Mouse (Mus musculus) spleen, adult 2 months (tissue): Measurements from ENCODE around the gene Mocs1. TPM values are rescaled to one million over a fixed set of nuclear protein-coding genes. Genes with fewer than 3 reads are reported as not detected.
"Not testable (repeated sequence)": the region's sequence is repeated elsewhere in the genome, so short reads cannot be mapped to it uniquely, and the experiment has no call there.

Experiments used
- DNase-seq, 2 experiments: peaks; one replicate each; pipeline versions ENCODE4 v3.0.0 to v3.0.0-alpha.2; 2012 to 2021; ENCODE audit warnings: low spot score in 2 of 2, low read depth in 1 of 2
- H3K27ac ChIP-seq: fragments of 200-500 bp; 2 replicates; pipeline ENCODE4 v1.5.1; 2012; ENCODE audit warnings: low read length, inconsistent platforms; ENCODE audit not compliant: insufficient read depth
- H3K27me3 ChIP-seq: fragments of 200-500 bp; 2 replicates; pipeline ENCODE4 v1.6.1; 2012; ENCODE audit warnings: mild to moderate bottlenecking, moderate library complexity, low read length, inconsistent platforms; ENCODE audit not compliant: control insufficient read depth, insufficient read depth
- H3K36me3 ChIP-seq: fragments of 200-500 bp; 2 replicates; pipeline ENCODE4 v1.6.1; 2012; ENCODE audit warnings: mild to moderate bottlenecking, low read length, inconsistent platforms; ENCODE audit not compliant: control insufficient read depth, insufficient read depth
- H3K4me1 ChIP-seq: fragments of 200-500 bp; 2 replicates; pipeline ENCODE4 v1.6.1; 2011; ENCODE audit warnings: inconsistent platforms; ENCODE audit not compliant: control insufficient read depth, insufficient read depth, insufficient read length
- H3K4me3 ChIP-seq: fragments of 200-500 bp; 2 replicates; pipeline ENCODE4 v1.5.1; 2011; ENCODE audit warnings: mild to moderate bottlenecking, inconsistent platforms; ENCODE audit not compliant: insufficient read depth, insufficient read length; ENCODE audit errors: extremely low read depth
- CTCF ChIP-seq: fragments of 200-500 bp; IDR thresholded peaks from 2 replicates; pipeline ENCODE4 v1.5.1; 2011; ENCODE audit warnings: mild to moderate bottlenecking, inconsistent platforms; ENCODE audit not compliant: insufficient read depth, insufficient read length, insufficient replicate concordance; ENCODE audit errors: extremely low read depth
- POLR2A ChIP-seq: fragments of 200-500 bp; IDR thresholded peaks from 2 replicates; pipeline ENCODE4 v1.6.1; 2011; ENCODE audit warnings: low read depth, low read length, inconsistent platforms
- WGBS: fragments of 180-500 bp; shearing (Covaris S2); methylation state at CpG from one replicate; pipeline ENCODE4 v1.1.7; 2018; 5-methylcytosine and 5-hydroxymethylcytosine counted together
- polyA plus RNA-seq: library from polyadenylated mRNA; depleted of rRNA; stranded (reverse); fragments of >200 nt; gene quantifications from 2 replicates; pipeline ENCODE4 v1.2.3, GENCODE M21; 2012

Mocs1 gene
- polyA plus RNA-seq, 1 experiment = 21.9 TPM

DNA sequence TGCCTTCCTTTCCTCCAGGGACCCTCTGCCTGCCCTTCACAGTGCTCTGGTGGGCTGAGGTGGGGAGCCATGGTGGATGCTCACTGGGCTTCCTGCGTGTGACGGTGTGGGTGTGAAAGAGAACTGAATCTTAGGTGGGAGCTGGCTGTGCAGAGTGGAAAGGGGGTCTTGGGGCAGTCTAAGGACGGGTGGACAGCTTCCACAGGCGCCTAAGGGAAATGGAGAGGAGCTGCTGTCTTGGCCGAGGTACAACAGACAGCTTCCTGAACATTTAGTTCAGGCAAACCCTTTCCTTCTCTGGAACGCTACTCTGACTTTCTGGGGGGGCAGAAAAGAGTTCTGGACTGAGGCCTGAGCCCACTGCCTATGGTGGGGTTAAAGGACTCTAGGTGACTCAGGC lies 2.0 kb downstream of the Mocs1 start:
- no peaks in the 10 kb centered on the region for H3K27me3 ChIP-seq
- TF ChIP-seq POLR2A (no peak), CTCF (no peak)
- H3K36me3 ChIP-seq = peaks cover 9% of the 10 kb centered on the region; the same call in 1 of the 2 replicates
- H3K4me1 ChIP-seq = peaks cover 8% of the 10 kb centered on the region; the same call in 1 of the 2 replicates
- DNase-seq = no peak
- H3K4me3 ChIP-seq = no peak overlapping the region; the same call in 1 of the 2 replicates
- 78% methylated on average over 6 of the region's 6 CpGs for WGBS
- no peak overlapping the region for H3K27ac ChIP-seq

DNA sequence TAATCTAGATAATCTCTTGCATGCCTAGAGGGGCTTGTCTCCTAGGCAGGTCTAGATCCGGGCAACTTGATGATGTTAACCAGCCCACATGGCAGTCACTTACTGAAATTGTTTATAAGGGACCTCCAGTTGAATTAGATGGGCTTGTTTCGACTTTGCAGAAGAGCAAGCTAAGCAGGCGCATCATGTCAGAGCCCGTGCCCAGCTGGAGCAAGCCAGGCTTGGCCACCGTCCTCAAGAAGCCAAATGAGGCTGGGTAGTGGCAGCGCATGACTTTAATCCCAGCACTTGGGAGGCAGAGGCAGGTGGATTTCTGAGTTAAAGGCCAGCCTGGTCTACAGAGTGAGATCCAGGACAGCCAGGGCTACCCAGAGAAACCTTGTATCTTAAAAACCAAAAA lies 3.0 kb downstream of the Mocs1 start:
- H3K4me3 ChIP-seq = no peak overlapping the region
- H3K4me1 ChIP-seq = peaks cover 8% of the 10 kb centered on the region; the same call in 1 of the 2 replicates
- H3K27ac ChIP-seq = no peak overlapping the region
- no peak for TF ChIP-seq POLR2A
- no peak for TF ChIP-seq CTCF
- WGBS = 93% methylated on average over 6 of the region's 6 CpGs
- no peak for DNase-seq
- H3K27me3 ChIP-seq = no peaks in the 10 kb centered on the region
- peaks cover 16% of the 10 kb centered on the region for H3K36me3 ChIP-seq

DNA sequence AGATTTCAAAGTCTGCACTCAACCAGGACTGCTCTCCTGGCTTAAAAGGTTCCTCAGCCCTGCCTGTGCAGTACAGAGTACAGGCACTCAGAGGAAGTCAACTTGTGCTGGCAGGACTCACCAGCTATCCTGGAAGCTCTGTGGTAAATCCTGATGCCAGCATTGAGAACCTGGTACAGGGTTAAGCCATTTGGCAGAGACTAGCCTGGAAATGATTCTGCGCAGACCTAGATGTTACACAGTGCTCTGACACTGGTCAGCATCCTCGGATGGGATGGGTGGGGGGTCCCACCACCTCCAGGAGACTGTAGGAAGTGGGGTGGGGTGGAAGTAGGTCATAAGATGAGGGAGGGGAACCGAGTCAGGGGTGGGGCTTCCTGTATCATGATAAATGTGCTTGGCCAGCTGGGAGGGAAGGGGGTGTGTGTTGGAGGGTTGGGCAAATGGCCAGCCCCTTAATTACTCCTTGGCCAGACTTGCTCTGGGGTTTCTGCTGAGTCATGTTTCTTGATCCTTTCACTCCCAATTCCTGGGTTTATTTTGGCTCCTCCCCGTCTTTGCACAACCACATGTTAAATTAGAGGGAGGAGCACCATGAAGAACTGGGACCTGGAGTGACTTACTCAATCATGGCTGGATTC lies 4.0 kb downstream of the Mocs1 start:
- TF ChIP-seq POLR2A = no peak
- Histone ChIP-seq H3K4me1 (peaks cover 8% of the 10 kb centered on the region; the same call in 1 of the 2 replicates), H3K27ac (no peak overlapping the region), H3K4me3 (no peak overlapping the region), H3K36me3 (peaks cover 18% of the 10 kb centered on the region), H3K27me3 (no peaks in the 10 kb centered on the region)
- 57% methylated on average over 4 of the region's 4 CpGs for WGBS
- no peak for DNase-seq

DNA sequence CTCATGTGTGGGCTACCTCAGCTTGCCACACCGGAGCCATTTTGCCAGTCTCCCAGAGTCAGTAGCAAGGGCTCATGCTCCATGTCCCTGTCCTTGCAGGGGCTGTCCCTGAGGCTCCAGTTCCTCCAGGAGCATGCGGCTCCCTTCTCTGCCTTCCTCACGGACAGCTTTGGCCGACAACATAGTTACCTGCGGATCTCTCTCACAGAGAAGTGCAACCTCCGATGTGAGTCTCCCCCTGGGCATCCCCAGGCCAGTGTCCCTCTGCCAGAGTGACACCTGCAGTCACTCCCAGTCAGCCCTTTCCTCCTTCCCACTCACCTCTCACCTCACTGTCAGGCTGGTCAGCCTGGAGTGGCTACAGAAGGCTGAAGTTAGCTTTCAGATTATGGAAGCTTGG lies 4.9 kb downstream of the Mocs1 start:
- DNase-seq = no peak
- Histone ChIP-seq H3K4me1 (peaks cover 8% of the 10 kb centered on the region; the same call in 1 of the 2 replicates), H3K27ac (no peak overlapping the region), H3K27me3 (no peaks in the 10 kb centered on the region), H3K36me3 (peaks cover 18% of the 10 kb centered on the region), H3K4me3 (no peak overlapping the region)
- 99% methylated on average over 6 of the region's 6 CpGs for WGBS
- no peak for TF ChIP-seq POLR2A
- no peak for TF ChIP-seq CTCF

DNA sequence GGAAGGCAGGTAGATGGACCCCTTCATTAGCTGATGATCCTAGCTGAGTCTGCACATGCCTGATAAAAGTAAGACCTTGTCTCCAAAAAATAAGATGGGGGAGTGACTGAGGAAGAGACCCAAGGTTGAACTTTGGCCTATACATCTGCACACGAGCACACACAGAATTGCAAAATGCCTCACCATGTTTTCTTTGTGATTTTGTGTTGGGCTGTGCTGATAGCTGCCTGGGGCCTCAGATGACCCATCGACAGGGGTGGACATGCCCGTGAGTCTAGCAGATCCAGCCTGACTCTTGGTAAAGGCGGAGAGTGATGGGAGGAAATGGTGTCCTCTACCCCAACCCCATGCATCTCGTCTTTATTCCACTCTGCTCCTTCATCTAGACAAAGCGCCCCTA lies 6.1 kb downstream of the Mocs1 start:
- TF ChIP-seq CTCF (no peak), POLR2A (no peak)
- Histone ChIP-seq H3K27me3 (no peaks in the 10 kb centered on the region), H3K4me3 (no peak overlapping the region), H3K36me3 (peaks cover 25% of the 10 kb centered on the region), H3K4me1 (peaks cover 4% of the 10 kb centered on the region; the same call in 1 of the 2 replicates), H3K27ac (no peak overlapping the region)
- DNase-seq = no peak
- WGBS = 92% methylated on average over 6 of the region's 6 CpGs

DNA sequence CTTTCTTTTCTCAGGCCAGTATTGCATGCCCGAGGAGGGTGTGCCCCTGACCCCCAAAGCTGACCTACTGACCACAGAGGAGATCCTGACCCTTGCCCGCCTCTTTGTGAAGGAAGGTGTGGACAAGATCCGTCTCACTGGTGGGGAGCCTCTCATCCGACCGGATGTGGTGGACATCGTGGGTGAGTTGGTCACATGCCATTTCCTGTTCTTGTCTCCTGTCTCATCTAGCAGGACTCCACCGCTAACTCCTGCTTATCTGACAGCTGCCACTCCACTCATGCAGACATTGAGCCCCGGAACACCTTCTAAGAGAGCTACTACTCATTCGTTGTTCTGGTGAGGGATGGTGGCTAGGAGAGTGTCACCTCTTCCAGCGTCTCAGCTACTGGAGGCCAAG lies 6.9 kb downstream of the Mocs1 start:
- no peak for TF ChIP-seq CTCF
- TF ChIP-seq POLR2A = no peak
- Histone ChIP-seq H3K4me1 (peaks cover under 1% of the 10 kb centered on the region; the same call in 1 of the 2 replicates), H3K27me3 (no peaks in the 10 kb centered on the region), H3K27ac (no peak overlapping the region), H3K4me3 (no peak overlapping the region), H3K36me3 (peaks cover 30% of the 10 kb centered on the region)
- 80% methylated on average over 10 of the region's 10 CpGs for WGBS
- DNase-seq = no peak

DNA sequence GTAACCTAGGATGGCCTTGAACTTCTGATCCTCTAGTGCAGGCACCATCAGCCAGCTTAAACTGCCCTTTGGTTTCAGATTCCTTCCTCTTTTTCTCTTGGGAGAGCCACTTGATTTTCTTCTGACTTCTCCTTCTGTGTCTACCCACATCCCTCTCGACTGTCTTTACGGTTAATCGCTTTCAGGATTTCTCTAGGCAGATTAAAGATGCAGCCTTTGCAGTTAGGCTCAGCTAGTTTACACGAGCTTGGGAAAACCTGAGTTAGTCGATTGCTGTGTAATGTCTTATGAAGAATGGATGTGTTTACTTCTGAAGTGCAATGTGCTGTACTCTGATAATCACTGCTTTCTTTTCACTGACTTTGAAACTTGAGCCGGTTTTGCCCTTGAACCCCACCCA lies 8.5 kb downstream of the Mocs1 start:
- no peaks in the 10 kb centered on the region for H3K27me3 ChIP-seq
- DNase-seq = no peak
- WGBS = 69% methylated on average over 6 of the region's 6 CpGs
- H3K4me3 ChIP-seq = no peak overlapping the region
- peaks cover 35% of the 10 kb centered on the region for H3K36me3 ChIP-seq
- no peaks in the 10 kb centered on the region for H3K4me1 ChIP-seq
- no peak overlapping the region for H3K27ac ChIP-seq
- TF ChIP-seq CTCF (no peak), POLR2A (no peak)

DNA sequence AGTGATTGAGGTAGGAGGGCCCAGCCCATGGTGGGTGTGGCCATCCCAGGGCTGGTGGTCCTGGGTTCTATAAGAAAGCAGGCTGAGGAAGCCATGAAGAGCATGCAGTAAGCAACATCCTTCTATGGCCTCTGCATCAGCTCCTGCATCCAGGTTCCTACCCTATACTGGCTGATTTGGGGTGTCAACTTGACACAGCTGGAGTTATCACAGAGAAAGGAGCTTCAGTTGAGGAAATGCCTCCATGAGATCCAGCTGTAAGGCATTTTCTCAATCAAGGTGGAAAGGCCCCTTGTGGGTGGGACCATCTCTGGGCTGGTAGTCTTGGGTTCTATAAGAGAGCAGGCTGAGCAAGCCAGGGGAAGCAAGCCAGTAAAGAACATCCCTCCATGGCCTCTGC lies 9.1 kb downstream of the Mocs1 start:
- not testable (repeated sequence) for H3K27me3 ChIP-seq, H3K4me3 ChIP-seq, H3K27ac ChIP-seq, H3K4me1 ChIP-seq, DNase-seq
- peaks cover 35% of the 10 kb centered on the region for H3K36me3 ChIP-seq
